8 mouse cellular contexts compared by ENCODE assay signal in genomic region chr9:40616426-40617035, GRCm38 (mm10). TPM values are rescaled to one million over a fixed set of nuclear protein-coding genes. Genes with fewer than 3 reads are reported as not detected.
DNase-seq lines count a peak whose midpoint lies in the region; ATAC-seq and TF ChIP-seq lines count a peak whose summit lies in the region.

No protein-coding gene starts in this region.

- peak; percentile 83 for DNase-seq in NIH3T3 (ENCODE audit: low read depth)
- DNase-seq in cerebellum, adult 9-10 months = peak; percentile 91
- DNase-seq in layer of hippocampus, adult 8-10 months (ENCODE audit: low spot score in 2 of 2) = peak; percentile 67 to 79
- DNase-seq in lung, embryonic 14.5 days = peak; percentile 96
- peak; percentile 71 for DNase-seq in thymus, postnatal 0 days (ENCODE audit: low spot score)

- peaks cover 9% of the 10 kb centered on the region; the same call in 1 of the 2 replicates for H3K4me1 ChIP-seq in lung, embryonic 14.5 days (ENCODE audit: insufficient read depth)

- no peak overlapping the region for H3K27ac ChIP-seq in lung, embryonic 14.5 days (ENCODE audit: low read depth)

- H3K4me3 ChIP-seq in lung, embryonic 14.5 days (ENCODE audit: low read depth, low read length) = peak overlapping the region; percentile 23

- no peaks in the 10 kb centered on the region for H3K27me3 ChIP-seq in lung, embryonic 14.5 days (ENCODE audit: insufficient read depth, low read length)

- H3K4me2 ChIP-seq in lung, embryonic 14.5 days = peak overlapping the region; percentile 62

- H3K9me3 ChIP-seq in lung, embryonic 14.5 days (ENCODE audit: low read depth, low read length) = no peaks in the 10 kb centered on the region

- peak; percentile 87 for TF ChIP-seq CTCF in lung, embryonic 14.5 days (IDR thresholded peaks at IDR 0.05; ENCODE audit: low read depth)

- ATAC-seq in frontal cortex, adult (ENCODE audit: low TSS enrichment) = peak; percentile 77
- peak; percentile 89 to 91 for ATAC-seq in hematopoietic stem cell, adult 5-6 weeks (replicated peaks in 1 of 2; ENCODE audit: insufficient read depth in 1 of 2, low FRiP score in 2 of 2, low TSS enrichment in 1 of 2, low read depth in 1 of 2, poor library complexity in 2 of 2, severe bottlenecking in 2 of 2)
- peak; percentile 88 for ATAC-seq in lung, embryonic 14.5 days (ENCODE audit: insufficient read depth)
- ATAC-seq in neutrophil, adult 5-6 weeks (ENCODE audit: extremely low read depth, insufficient number of reproducible peaks, low FRiP score, poor library complexity, severe bottlenecking) = peak; percentile 82

- 2% methylated on average over 11 of the region's 11 CpGs for WGBS in lung, embryonic 14.5 days

- 0 out of 2 replicates have a peak overlapping the region, but pooled peaks have one; percentile 35 for H3K9ac ChIP-seq in lung, embryonic 14.5 days

- no peaks in the 10 kb centered on the region for H3K36me3 ChIP-seq in lung, embryonic 14.5 days (ENCODE audit: insufficient read depth)

RNA-seq across cellular contexts. Expression of gene Gm21915, which starts 53.9 kb away (rescaled TPM):
- not detected in 2 replicates for total RNA-seq in hematopoietic stem cell, adult 5-6 weeks (2017)
- not detected for total RNA-seq in layer of hippocampus, adult 8-10 months (2022)
- not detected in 2 replicates for polyA plus RNA-seq in lung, embryonic 14.5 days (2014; fragmentation: Nextera tagmentation; extraction: Ambion mirVana)
- not detected in 2 replicates for total RNA-seq in neutrophil, adult 5-6 weeks (2017)
- polyA plus RNA-seq in thymus, postnatal 0 days (2015; fragmentation: Nextera tagmentation; extraction: Ambion mirVana) = not detected in 2 replicates
